Mouse (Mus musculus) heart, postnatal 36 days (tissue): Measurements from ENCODE around the gene Gm10719. TPM values are rescaled to one million over a fixed set of nuclear protein-coding genes. Genes with fewer than 3 reads are reported as not detected.
"Not testable (repeated sequence)": the region's sequence is repeated elsewhere in the genome, so short reads cannot be mapped to it uniquely, and the experiment has no call there.

Experiments
- DNase-seq, 2 experiments: peaks; one replicate each; pipeline ENCODE4 v3.0.0; 2021 to 2022
- intact Hi-C: fragments of 180-260 bp; cut with DNase I; formaldehyde crosslinking; loops from one replicate; pipeline ENCODE4 v1.15.1; 2025
- microRNA-seq, 2 experiments: library from miRNA; unstranded; fragments of <30 nt; microRNA quantifications; one replicate each; pipeline ENCODE4 v1.2.0; 2021; ENCODE audit warnings: borderline number of aligned reads in 2 of 2
- total RNA-seq, 2 experiments: library from RNA; stranded (reverse); gene quantifications; 2 replicates each; pipeline ENCODE4 v1.2.3; 2021

Gene Gm10719
- total RNA-seq, 2 experiments from 2014 or later: 0.69 TPM; not detected in 1

- DNase-seq: peak; percentile 18 to 33
- intact Hi-C loops: not testable (repeated sequence)
Observed at GRCm38 (mm10) chr9:3024912-3025467, 7.8 kb downstream of the Gm10719 start, which contains the start of gene Gm10717. Gene Gm10717 (plus strand): TSS chr9:3025417.

- peak; percentile 55 to 71 for DNase-seq
- intact Hi-C loops: not testable (repeated sequence)
Observed at GRCm38 (mm10) chr9:3025653-3026052, 8.4 kb downstream of the Gm10719 start.

- intact Hi-C loops, DNase-seq: not testable (repeated sequence)
Observed at GRCm38 (mm10) chr9:3026136-3026535, 8.9 kb downstream of the Gm10719 start.

- intact Hi-C loops, DNase-seq: not testable (repeated sequence)
Observed at GRCm38 (mm10) chr9:3026741-3027140, 9.5 kb downstream of the Gm10719 start.

GRCm38 (mm10) chr9:3027200-3027599, 10.0 kb downstream of the Gm10719 start:
- intact Hi-C loops, DNase-seq: not testable (repeated sequence)

GRCm38 (mm10) chr9:3029276-3030000, 12.2 kb downstream of the Gm10719 start:
- peak in 1 of 2 experiments; percentile 2 for DNase-seq
- intact Hi-C loops: not testable (repeated sequence)

GRCm38 (mm10) chr9:3030677-3031318, 13.6 kb downstream of the Gm10719 start:
- DNase-seq, intact Hi-C loops: not testable (repeated sequence)

GRCm38 (mm10) chr9:3034299-3034698, 17.1 kb downstream of the Gm10719 start, which contains the start of gene Gm17535:
Gene Gm17535 (plus strand): TSS chr9:3034599.
- DNase-seq, intact Hi-C loops: not testable (repeated sequence)

- DNase-seq, intact Hi-C loops: not testable (repeated sequence)
Observed at GRCm38 (mm10) chr9:3036577-3036976, 19.4 kb downstream of the Gm10719 start, which contains the start of gene Gm10715. Gene Gm10715 (plus strand): TSS chr9:3036877.

GRCm38 (mm10) chr9:3038161-3038560, 21.0 kb downstream of the Gm10719 start:
- intact Hi-C loops, DNase-seq: not testable (repeated sequence)

Small RNA genes within 50 kb of the gene (microRNA-seq; reads per million reads assigned to microRNA genes)
- gene Mir101c: 0 reads per million in 2 experiments

Other genes with a start within 250 kb of the Gm10719 start
- gene Gm10722, start 16.5 kb upstream of the Gm10719 start, total RNA-seq: not detected
- not detected for gene Gm11168, start 14.1 kb upstream of the Gm10719 start, total RNA-seq
- not detected for gene Gm10721, start 4.3 kb upstream of the Gm10719 start, total RNA-seq
- not detected for gene Gm10720, start 1.8 kb upstream of the Gm10719 start, total RNA-seq
- under 1 TPM in 1 of 2 experiments, not detected in 1; 0.89 TPM for gene Gm10718, start 6.1 kb downstream of the Gm10719 start, total RNA-seq
- gene Gm10717, start 8.0 kb downstream of the Gm10719 start, total RNA-seq: not detected
- gene Gm17535, start 17.2 kb downstream of the Gm10719 start, total RNA-seq: not detected
- not detected for gene Gm10715, start 19.5 kb downstream of the Gm10719 start, total RNA-seq